Mouse (Mus musculus) retina, embryonic 14.5 days (tissue): ENCODE measurements around the gene Xcr1.

Experiments used
- DNase-seq: peaks from one replicate; pipeline ENCODE4 v3.0.0-alpha.2; 2015; ENCODE audit warnings: low spot score

Xcr1 gene

DNA sequence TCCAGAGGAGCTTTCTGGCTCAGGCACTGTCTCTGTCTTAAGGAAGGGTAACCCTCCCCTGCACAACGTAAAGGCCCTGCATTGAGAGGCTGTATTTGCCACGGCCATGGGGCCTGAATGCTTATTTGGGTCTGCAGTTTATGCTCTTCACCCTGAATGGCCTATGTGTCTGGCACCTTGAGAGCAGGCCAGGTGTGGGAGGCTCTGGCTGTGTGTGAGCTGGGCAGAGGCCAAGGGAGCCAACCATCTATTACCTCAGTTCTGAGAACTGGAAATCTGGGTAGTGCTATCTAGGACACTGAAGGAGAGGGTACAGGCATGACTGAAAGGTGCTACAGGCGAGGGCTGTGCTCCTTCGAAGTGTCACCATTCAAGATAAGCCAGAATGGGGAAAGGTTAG lies 47.0 kb downstream of the Xcr1 start:
- no peak for DNase-seq

DNA sequence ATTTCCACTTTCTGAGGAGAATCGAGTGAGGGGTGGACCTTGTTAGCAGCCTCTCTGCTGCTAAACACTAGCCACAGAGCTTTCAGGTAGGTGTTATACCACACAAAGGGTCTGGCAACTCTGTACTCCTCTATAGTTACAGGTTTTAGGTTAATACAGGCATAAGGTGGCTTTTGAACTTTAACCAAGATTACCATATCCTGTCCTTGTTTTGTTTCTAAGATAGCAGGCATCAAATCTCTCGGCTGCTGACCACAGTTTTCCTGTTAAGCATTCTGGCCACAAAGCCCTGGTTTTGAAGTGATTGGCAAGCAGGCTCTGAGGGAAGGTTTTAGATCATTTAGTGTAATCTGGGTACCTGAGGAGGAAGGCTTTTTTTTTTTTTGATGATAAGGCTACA lies 47.5 kb downstream of the Xcr1 start:
- no peak for DNase-seq

DNA sequence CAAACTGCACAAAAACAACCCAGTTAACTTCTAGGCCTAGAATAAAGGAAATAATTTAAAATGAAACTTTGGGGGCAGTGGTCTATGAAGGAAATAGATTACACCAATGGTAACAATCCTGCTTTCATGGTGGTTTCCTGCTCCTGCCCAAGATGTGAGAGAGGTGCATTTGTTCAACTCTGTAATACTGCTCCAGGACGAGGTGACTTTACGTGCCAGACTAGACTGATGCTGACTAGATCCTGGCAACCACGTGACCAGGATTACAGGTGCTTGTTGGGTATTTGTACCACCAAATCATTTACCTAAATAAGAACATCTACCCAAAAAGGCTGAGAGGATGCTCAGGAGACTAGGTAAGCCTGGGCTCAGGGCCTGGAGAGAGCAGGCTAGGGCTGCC lies 50.0 kb downstream of the Xcr1 start:
- DNase-seq = no peak

- DNase-seq = no peak
Observed at GRCm38 (mm10) chr9:123808583-123808982, 53.2 kb downstream of the Xcr1 start.

DNA sequence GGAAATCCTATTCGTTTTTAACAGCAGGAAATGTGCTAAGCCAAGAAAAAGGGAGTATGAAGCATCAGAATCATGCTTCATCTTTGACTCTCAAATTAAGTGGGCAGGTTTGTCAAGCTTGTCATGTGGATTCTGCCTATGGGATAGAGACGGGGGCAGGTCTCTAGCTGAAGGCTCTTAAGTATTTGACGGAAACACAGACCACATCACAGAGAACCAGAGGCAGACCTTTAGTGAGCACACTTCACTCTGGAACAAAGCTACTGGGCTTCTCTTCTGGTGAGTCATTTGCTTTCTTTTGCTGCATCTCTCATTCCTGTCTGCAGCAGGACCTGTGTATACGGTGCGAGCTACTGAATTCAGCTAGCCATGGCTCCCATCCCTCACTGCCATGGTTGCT lies 55.6 kb downstream of the Xcr1 start, which contains the start of gene Cxcr6:
Cxcr6 (plus strand) TSS at position 209 of the 400 bp plus-strand sequence.
- no peak for DNase-seq

GRCm38 (mm10) chr9:123805241-123805640 lies 56.6 kb downstream of the Xcr1 start:
- no peak for DNase-seq

DNA sequence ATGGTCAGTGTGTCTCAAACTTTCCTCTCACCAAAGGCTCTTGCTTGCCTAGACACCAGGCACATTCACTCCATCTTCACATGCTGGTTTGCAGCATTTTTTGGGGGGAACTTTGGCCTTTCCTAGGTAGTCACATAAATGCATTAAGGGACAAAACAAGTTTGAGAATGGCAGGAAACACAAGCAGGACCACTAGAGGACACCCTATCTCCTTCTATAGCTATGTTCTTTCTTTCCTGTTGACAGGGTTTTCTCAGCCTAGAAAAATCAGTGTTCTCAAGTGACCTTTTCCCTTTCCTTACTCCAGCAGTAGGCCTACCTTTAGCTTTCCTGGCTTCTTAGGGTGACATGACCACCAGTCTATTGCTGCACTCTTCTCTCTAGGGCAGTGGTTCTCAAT lies 58.9 kb downstream of the Xcr1 start:
- no peak for DNase-seq

- DNase-seq = no peak
Observed at GRCm38 (mm10) chr9:123802421-123802820, 59.4 kb downstream of the Xcr1 start.
